Mouse (Mus musculus) midbrain, embryonic 13.5 days (tissue): ENCODE data around the gene Ncor1. TPM values are rescaled to one million over a fixed set of nuclear protein-coding genes. Genes with fewer than 3 reads are reported as not detected.

ENCODE experiments used
- ATAC-seq: fragments of 200-750 bp; cut with Nextera tagmentation; 2 replicates; pipeline ENCODE4 v1.8.0; 2017; ENCODE audit warnings: mild to moderate bottlenecking, moderate TSS enrichment, moderate library complexity
- H3K27ac ChIP-seq: fragments of 300-500 bp; sonication (generic); 2 replicates; pipeline ENCODE4 v1.5.1; 2015; ENCODE audit warnings: inconsistent platforms, mild to moderate bottlenecking, moderate library complexity
- H3K27me3 ChIP-seq: fragments of 300-500 bp; sonication (generic); 2 replicates; pipeline ENCODE4 v1.6.1; 2015; ENCODE audit warnings: mild to moderate bottlenecking, inconsistent platforms
- H3K36me3 ChIP-seq: fragments of 300-500 bp; sonication (generic); 2 replicates; pipeline ENCODE4 v1.6.1; 2015; ENCODE audit warnings: mild to moderate bottlenecking, inconsistent platforms
- H3K4me1 ChIP-seq: fragments of 300-500 bp; sonication (generic); replicated peaks from 2 replicates; pipeline ENCODE4 v1.6.1; 2015; ENCODE audit warnings: inconsistent platforms
- H3K4me2 ChIP-seq: fragments of 300-500 bp; sonication (generic); replicated peaks from 2 replicates; pipeline ENCODE4 v1.6.1; 2015; ENCODE audit warnings: moderate library complexity, mild to moderate bottlenecking, inconsistent platforms
- H3K4me3 ChIP-seq: fragments of 300-500 bp; sonication (generic); replicated peaks from 2 replicates; pipeline ENCODE4 v1.5.1; 2015; ENCODE audit warnings: mild to moderate bottlenecking, inconsistent platforms
- H3K9ac ChIP-seq: fragments of 300-500 bp; sonication (generic); replicated peaks from 2 replicates; pipeline ENCODE4 v1.6.1; 2015; ENCODE audit warnings: mild to moderate bottlenecking, inconsistent platforms
- H3K9me3 ChIP-seq: fragments of 300-500 bp; sonication (generic); 2 replicates; pipeline ENCODE4 v1.6.1; 2016; ENCODE audit warnings: mild to moderate bottlenecking, inconsistent platforms
- WGBS: fragments of 180-500 bp; shearing (Covaris S2); methylation state at CpG from one replicate; pipeline ENCODE4 v1.1.7; 2015; 5-methylcytosine and 5-hydroxymethylcytosine counted together
- polyA plus RNA-seq: library from polyadenylated mRNA; unstranded; fragments of >200 nt; fragmentation: Nextera tagmentation; extraction: Ambion mirVana; gene quantifications from 2 replicates; pipeline ENCODE4 v1.2.1, GENCODE M21; 2015

The Ncor1 gene
- 150 and 174 TPM in 2 replicates for polyA plus RNA-seq

GRCm38 (mm10) chr11:62458276-62458724 is at the start of gene Ncor1, which contains the start of gene Pigl:
Gene Ncor1, minus strand, starts transcription at chr11:62458541.
Gene Pigl, plus strand, starts transcription at chr11:62458460.
- WGBS = under 1% methylated on average over 33 of the region's 33 CpGs
- H3K36me3 ChIP-seq = no peaks in the 10 kb centered on the region
- H3K9me3 ChIP-seq = no peaks in the 10 kb centered on the region
- no peaks in the 10 kb centered on the region for H3K27me3 ChIP-seq
- peak within 1 kb of the TSS; percentile 98 for H3K27ac ChIP-seq
- peak; percentile 65 for ATAC-seq
- peaks cover 22% of the 10 kb centered on the region for H3K4me1 ChIP-seq
- H3K9ac ChIP-seq = peak within 1 kb of the TSS; percentile 99
- peak within 1 kb of the TSS; percentile 76 for H3K4me2 ChIP-seq
- H3K4me3 ChIP-seq = peak within 1 kb of the TSS; percentile 91

GRCm38 (mm10) chr11:62507683-62508082 is 49.3 kb upstream of the Ncor1 start:
- WGBS = 89% methylated on average over 4 of the region's 4 CpGs
- Histone ChIP-seq H3K9ac (no peak overlapping the region), H3K4me2 (no peak overlapping the region), H3K27me3 (no peaks in the 10 kb centered on the region), H3K4me3 (no peak overlapping the region), H3K4me1 (0 out of 2 replicates have a peak, but pooled peaks cover 5% of the 10 kb centered on the region), H3K9me3 (no peaks in the 10 kb centered on the region), H3K36me3 (no peaks in the 10 kb centered on the region), H3K27ac (no peak overlapping the region)
- ATAC-seq = no peak

GRCm38 (mm10) chr11:62500529-62500928 is 42.2 kb upstream of the Ncor1 start:
- no peaks in the 10 kb centered on the region for H3K4me1 ChIP-seq
- no peaks in the 10 kb centered on the region for H3K27me3 ChIP-seq
- no peak overlapping the region for H3K4me2 ChIP-seq
- H3K27ac ChIP-seq = no peak overlapping the region
- no peak for ATAC-seq
- no peaks in the 10 kb centered on the region for H3K9me3 ChIP-seq
- no peak overlapping the region for H3K9ac ChIP-seq
- H3K36me3 ChIP-seq = no peaks in the 10 kb centered on the region
- 90% methylated on average over 2 of the region's 2 CpGs for WGBS
- no peak overlapping the region for H3K4me3 ChIP-seq

- H3K9ac ChIP-seq = no peak overlapping the region
- H3K36me3 ChIP-seq = no peaks in the 10 kb centered on the region
- ATAC-seq = no peak
- H3K4me3 ChIP-seq = no peak overlapping the region
- peaks cover 7% of the 10 kb centered on the region; the same call in 1 of the 2 replicates for H3K4me1 ChIP-seq
- no peaks in the 10 kb centered on the region for H3K27me3 ChIP-seq
- H3K9me3 ChIP-seq = no peaks in the 10 kb centered on the region
- H3K4me2 ChIP-seq = no peak overlapping the region
- 76% methylated on average over 2 of the region's 2 CpGs for WGBS
- no peak overlapping the region for H3K27ac ChIP-seq
Observed at GRCm38 (mm10) chr11:62498802-62499201, 40.5 kb upstream of the Ncor1 start.

GRCm38 (mm10) chr11:62497181-62497580 is 38.8 kb upstream of the Ncor1 start:
- no peaks in the 10 kb centered on the region for H3K27me3 ChIP-seq
- ATAC-seq = no peak
- no peaks in the 10 kb centered on the region for H3K9me3 ChIP-seq
- H3K4me2 ChIP-seq = no peak overlapping the region
- peaks cover 7% of the 10 kb centered on the region; the same call in 1 of the 2 replicates for H3K4me1 ChIP-seq
- WGBS = 54% methylated on average over 3 of the region's 3 CpGs
- no peak overlapping the region for H3K9ac ChIP-seq
- H3K36me3 ChIP-seq = no peaks in the 10 kb centered on the region
- H3K27ac ChIP-seq = no peak overlapping the region
- no peak overlapping the region for H3K4me3 ChIP-seq

- Histone ChIP-seq H3K27me3 (no peaks in the 10 kb centered on the region), H3K4me1 (peaks cover 7% of the 10 kb centered on the region; the same call in 1 of the 2 replicates), H3K9ac (no peak overlapping the region), H3K9me3 (no peaks in the 10 kb centered on the region), H3K4me2 (no peak overlapping the region), H3K27ac (no peak overlapping the region), H3K4me3 (no peak overlapping the region), H3K36me3 (no peaks in the 10 kb centered on the region)
- no peak for ATAC-seq
- 54% methylated on average over 5 of the region's 5 CpGs for WGBS
Observed at GRCm38 (mm10) chr11:62496151-62496715, 37.9 kb upstream of the Ncor1 start.

- no peak for ATAC-seq
- H3K36me3 ChIP-seq = no peaks in the 10 kb centered on the region
- 0 out of 2 replicates have a peak overlapping the region, but pooled peaks have one; percentile 10 for H3K9ac ChIP-seq
- H3K4me1 ChIP-seq = peaks cover 7% of the 10 kb centered on the region; the same call in 1 of the 2 replicates
- H3K4me2 ChIP-seq = no peak overlapping the region
- 26% methylated on average over 10 of the region's 10 CpGs for WGBS
- no peaks in the 10 kb centered on the region for H3K27me3 ChIP-seq
- H3K9me3 ChIP-seq = no peaks in the 10 kb centered on the region
- H3K4me3 ChIP-seq = no peak overlapping the region
- H3K27ac ChIP-seq = no peak overlapping the region
Observed at GRCm38 (mm10) chr11:62495276-62495801, 37.0 kb upstream of the Ncor1 start.

- Histone ChIP-seq H3K4me3 (no peak overlapping the region), H3K9me3 (no peaks in the 10 kb centered on the region), H3K27me3 (no peaks in the 10 kb centered on the region), H3K36me3 (no peaks in the 10 kb centered on the region), H3K4me1 (peaks cover 7% of the 10 kb centered on the region; the same call in 1 of the 2 replicates), H3K27ac (no peak overlapping the region), H3K4me2 (no peak overlapping the region), H3K9ac (0 out of 2 replicates have a peak overlapping the region, but pooled peaks have one; percentile 10)
- ATAC-seq = no peak
- WGBS = 8% methylated on average over 6 of the region's 6 CpGs
Observed at GRCm38 (mm10) chr11:62494754-62495275, 36.5 kb upstream of the Ncor1 start.

- 95% methylated on average over 6 of the region's 6 CpGs for WGBS
- H3K4me3 ChIP-seq = no peak overlapping the region
- no peak for ATAC-seq
Observed at GRCm38 (mm10) chr11:62493701-62494100, 35.4 kb upstream of the Ncor1 start.

GRCm38 (mm10) chr11:62487540-62488350 is 29.4 kb upstream of the Ncor1 start:
- no peak overlapping the region for H3K27ac ChIP-seq
- no peaks in the 10 kb centered on the region for H3K36me3 ChIP-seq
- no peak overlapping the region for H3K9ac ChIP-seq
- H3K4me3 ChIP-seq = no peak overlapping the region
- ATAC-seq = no peak
- H3K4me1 ChIP-seq = no peaks in the 10 kb centered on the region
- H3K9me3 ChIP-seq = no peaks in the 10 kb centered on the region
- H3K4me2 ChIP-seq = no peak overlapping the region
- no peaks in the 10 kb centered on the region for H3K27me3 ChIP-seq
- 97% methylated on average over 10 of the region's 10 CpGs for WGBS

More at GRCm38 (mm10) chr11:62493701-62494100, 35.4 kb upstream of the Ncor1 start:
- Histone ChIP-seq H3K36me3 (no peaks in the 10 kb centered on the region), H3K4me1 (peaks cover 7% of the 10 kb centered on the region; the same call in 1 of the 2 replicates), H3K9ac (no peak overlapping the region), H3K9me3 (no peaks in the 10 kb centered on the region), H3K27me3 (no peaks in the 10 kb centered on the region), H3K27ac (no peak overlapping the region), H3K4me2 (no peak overlapping the region)

- no peaks in the 10 kb centered on the region for H3K36me3 ChIP-seq
- H3K9ac ChIP-seq = no peak overlapping the region
- no peaks in the 10 kb centered on the region for H3K4me1 ChIP-seq
- no peak overlapping the region for H3K27ac ChIP-seq
- WGBS = 96% methylated on average over 1 of the region's 1 CpGs
- ATAC-seq = no peak
- no peaks in the 10 kb centered on the region for H3K9me3 ChIP-seq
- H3K4me2 ChIP-seq = no peak overlapping the region
- no peak overlapping the region for H3K4me3 ChIP-seq
- no peaks in the 10 kb centered on the region for H3K27me3 ChIP-seq
Observed at GRCm38 (mm10) chr11:62486949-62487348, 28.6 kb upstream of the Ncor1 start.

- 0 out of 2 replicates have a peak, but pooled peaks cover 2% of the 10 kb centered on the region for H3K4me1 ChIP-seq
- no peak for ATAC-seq
Observed at GRCm38 (mm10) chr11:62479581-62479980, 21.2 kb upstream of the Ncor1 start.

More at GRCm38 (mm10) chr11:62479581-62479980, 21.2 kb upstream of the Ncor1 start:
- no peaks in the 10 kb centered on the region for H3K27me3 ChIP-seq
- H3K9ac ChIP-seq = no peak overlapping the region
- no peak overlapping the region for H3K4me3 ChIP-seq
- H3K4me2 ChIP-seq = no peak overlapping the region
- 90% methylated on average over 5 of the region's 5 CpGs for WGBS
- H3K36me3 ChIP-seq = no peaks in the 10 kb centered on the region
- H3K27ac ChIP-seq = no peak overlapping the region
- H3K9me3 ChIP-seq = no peaks in the 10 kb centered on the region
